Mouse (Mus musculus) CH12.LX (cell line): Measurements from ENCODE around the gene Wdr12.

Experiments used
- BHLHE40 ChIP-seq: IDR thresholded peaks from 2 replicates; pipeline ENCODE4 v1.6.1; 2011; ENCODE audit warnings: mild to moderate bottlenecking, low read depth, low read length, improper control_type of control experiment
- CTCF ChIP-seq, 2 experiments: IDR thresholded peaks in 1 of 2; conservative IDR thresholded peaks in 1 of 2; 2 replicates each; pipeline ENCODE4 v1.5.1; 2011 to 2012; ENCODE audit warnings: low read depth in 2 of 2, low read length in 2 of 2, improper control_type of control experiment in 1 of 2, inconsistent platforms in 1 of 2, mild to moderate bottlenecking in 1 of 2, moderate library complexity in 1 of 2
- EP300 ChIP-seq: IDR thresholded peaks from 2 replicates; pipeline ENCODE4 v1.6.1; 2011; ENCODE audit warnings: low read length, improper control_type of control experiment
- KAT2A ChIP-seq: IDR thresholded peaks from 2 replicates; pipeline ENCODE4 v1.6.1; 2012; ENCODE audit warnings: low read length, improper control_type of control experiment, inconsistent platforms; ENCODE audit not compliant: insufficient replicate concordance
- MAFK ChIP-seq: IDR thresholded peaks from 2 replicates; pipeline ENCODE4 v1.6.1; 2011; ENCODE audit warnings: low read length, improper control_type of control experiment; ENCODE audit not compliant: insufficient replicate concordance
- MAX ChIP-seq: IDR thresholded peaks from 2 replicates; pipeline ENCODE4 v1.6.1; 2011; ENCODE audit warnings: low read length, improper control_type of control experiment
- MEF2A ChIP-seq: IDR thresholded peaks from 2 replicates; pipeline ENCODE4 v1.6.1; 2014; ENCODE audit warnings: low read depth, mild to moderate bottlenecking, inconsistent platforms, low read length, improper control_type of control experiment, borderline replicate concordance
- MXI1 ChIP-seq: IDR thresholded peaks from 2 replicates; pipeline ENCODE4 v1.6.1; 2011; ENCODE audit warnings: mild to moderate bottlenecking, low read depth, low read length, improper control_type of control experiment
- POLR2A ChIP-seq: IDR thresholded peaks from 2 replicates; pipeline ENCODE4 v1.6.1; 2011; ENCODE audit warnings: low read depth, mild to moderate bottlenecking, improper control_type of control experiment, low read length
- TCF12 ChIP-seq: IDR thresholded peaks from 2 replicates; pipeline ENCODE4 v1.6.1; 2014; ENCODE audit warnings: low read depth, mild to moderate bottlenecking, inconsistent platforms, low read length, improper control_type of control experiment
- USF2 ChIP-seq: conservative IDR thresholded peaks from 2 replicates; pipeline ENCODE4 v1.6.1; 2011; ENCODE audit warnings: low read depth, low read length, improper control_type of control experiment
- ZC3H11A ChIP-seq: IDR thresholded peaks from 2 replicates; pipeline ENCODE4 v1.6.1; 2012; ENCODE audit warnings: low read depth, mild to moderate bottlenecking, inconsistent platforms, low read length, improper control_type of control experiment
- ZNF384 ChIP-seq: IDR thresholded peaks from 2 replicates; pipeline ENCODE4 v1.6.1; 2012; ENCODE audit warnings: low read depth, low read length, improper control_type of control experiment, inconsistent platforms

DNA sequence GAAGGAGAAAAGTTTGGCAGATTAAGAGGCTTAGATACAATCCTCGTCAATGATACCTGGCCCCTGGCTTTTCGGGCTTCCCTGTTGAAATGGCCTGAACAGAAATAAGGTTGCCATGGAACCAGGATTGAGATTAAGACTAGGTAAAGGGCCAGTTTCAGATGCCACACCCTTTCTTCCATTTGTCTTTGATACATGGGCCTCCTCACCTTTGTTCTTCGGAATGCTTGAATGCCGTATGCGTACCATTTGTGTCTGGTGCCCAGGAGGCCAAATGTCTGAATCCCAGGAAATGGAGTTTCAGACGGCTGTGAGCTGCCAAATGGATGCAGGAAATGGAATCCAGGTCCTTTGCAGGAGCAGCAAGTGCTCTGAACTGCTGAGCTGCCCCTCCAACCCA is 22.0 kb downstream of the Wdr12 start:
- no peak for TF ChIP-seq CTCF (conservative IDR thresholded peaks at IDR 0.05 in 1 of 2, IDR thresholded peaks at IDR 0.05 in 1 of 2; ENCODE audit: low read depth in 2 of 2, low read length in 2 of 2)
- no peak for TF ChIP-seq USF2
- TF ChIP-seq MAX, result no peak
- TF ChIP-seq MAFK, result no peak
- TF ChIP-seq POLR2A, result peak; percentile 7; the same call in 1 of the 2 replicates
- TF ChIP-seq BHLHE40, result no peak
- TF ChIP-seq ZC3H11A, result no peak
- no peak for TF ChIP-seq KAT2A
- TF ChIP-seq MXI1, result no peak
- TF ChIP-seq MEF2A, result no peak
- TF ChIP-seq EP300, result no peak
- TF ChIP-seq TCF12, result no peak
- no peak for TF ChIP-seq ZNF384
